Mouse (Mus musculus) megakaryocyte, embryonic 14.5 days (primary cell): ENCODE results near the gene Nr4a2. TPM values are rescaled to one million over a fixed set of nuclear protein-coding genes. Genes with fewer than 3 reads are reported as not detected.

ENCODE experiments used
- H3K27me3 ChIP-seq: replicated peaks from 2 replicates; pipeline ENCODE3; 2012; ENCODE audit warnings: inconsistent platforms
- H3K36me3 ChIP-seq: replicated peaks from 2 replicates; pipeline ENCODE3; 2012; ENCODE audit warnings: low read length, inconsistent platforms, mixed read lengths
- H3K4me1 ChIP-seq: 2 replicates; pipeline ENCODE4 v1.6.1; 2012; ENCODE audit warnings: inconsistent platforms
- H3K4me3 ChIP-seq: replicated peaks from 2 replicates; pipeline ENCODE3; 2012; ENCODE audit warnings: moderate library complexity, mild to moderate bottlenecking, inconsistent platforms
- H3K9me3 ChIP-seq: 2 replicates; pipeline ENCODE4 v1.6.1; 2012; ENCODE audit warnings: inconsistent platforms
- FLI1 ChIP-seq: IDR thresholded peaks from 2 replicates; pipeline ENCODE4 v1.6.1; 2012; ENCODE audit warnings: low read length, inconsistent platforms, mixed read lengths
- GATA1 ChIP-seq: IDR thresholded peaks from 3 replicates; pipeline ENCODE4 v1.6.1; 2012; ENCODE audit warnings: mixed read lengths, low read length, inconsistent platforms, borderline replicate concordance
- polyA plus RNA-seq: library from polyadenylated mRNA; stranded (reverse); fragments of >175 nt; gene quantifications from 2 replicates; pipeline ENCODE4 v1.2.3, GENCODE M21; 2012; ENCODE audit warnings: low replicate concordance; ENCODE audit not compliant: insufficient read depth

Gene Nr4a2
- polyA plus RNA-seq, 1 experiment = 0.82 TPM

GRCm38 (mm10) chr2:57121110-57121509 lies 2.7 kb downstream of the Nr4a2 start:
- Histone ChIP-seq H3K4me1 (peaks cover 41% of the 10 kb centered on the region), H3K4me3 (peak overlapping the region; percentile 38), H3K9me3 (no peaks in the 10 kb centered on the region), H3K27me3 (no peaks in the 10 kb centered on the region), H3K36me3 (no peaks in the 10 kb centered on the region)
- TF ChIP-seq FLI1 = no peak
- TF ChIP-seq GATA1 = no peak

- no peak for TF ChIP-seq GATA1
- no peak for TF ChIP-seq FLI1
- Histone ChIP-seq H3K36me3 (no peaks in the 10 kb centered on the region), H3K27me3 (peaks cover 31% of the 10 kb centered on the region), H3K9me3 (peaks cover under 1% of the 10 kb centered on the region; the same call in 1 of the 2 replicates), H3K4me3 (peak overlapping the region; percentile 97), H3K4me1 (peaks cover 49% of the 10 kb centered on the region)
Measured at GRCm38 (mm10) chr2:57117201-57117951, 6.4 kb downstream of the Nr4a2 start.

GRCm38 (mm10) chr2:57116366-57117200 lies 7.2 kb downstream of the Nr4a2 start:
- Histone ChIP-seq H3K4me1 (peaks cover 54% of the 10 kb centered on the region), H3K27me3 (peaks cover 39% of the 10 kb centered on the region), H3K4me3 (peak overlapping the region; percentile 97), H3K9me3 (peaks cover 8% of the 10 kb centered on the region), H3K36me3 (peaks cover 4% of the 10 kb centered on the region)
- TF ChIP-seq FLI1 (no peak), GATA1 (no peak)

- H3K27me3 ChIP-seq = peaks cover 45% of the 10 kb centered on the region
- TF ChIP-seq GATA1 = no peak
- no peak for TF ChIP-seq FLI1
- H3K4me1 ChIP-seq = peaks cover 50% of the 10 kb centered on the region
- peaks cover 7% of the 10 kb centered on the region for H3K36me3 ChIP-seq
- peak overlapping the region; percentile 97 for H3K4me3 ChIP-seq
- H3K9me3 ChIP-seq = peaks cover 13% of the 10 kb centered on the region
Measured at GRCm38 (mm10) chr2:57115864-57116365, 7.9 kb downstream of the Nr4a2 start.

GRCm38 (mm10) chr2:57115181-57115863 lies 8.5 kb downstream of the Nr4a2 start:
- H3K27me3 ChIP-seq = peaks cover 48% of the 10 kb centered on the region
- peaks cover 7% of the 10 kb centered on the region for H3K36me3 ChIP-seq
- TF ChIP-seq FLI1 (no peak), GATA1 (no peak)
- H3K4me3 ChIP-seq = peak overlapping the region; percentile 97
- peaks cover 45% of the 10 kb centered on the region for H3K4me1 ChIP-seq
- H3K9me3 ChIP-seq = peaks cover 13% of the 10 kb centered on the region

- Histone ChIP-seq H3K9me3 (peaks cover 18% of the 10 kb centered on the region), H3K4me1 (peaks cover 42% of the 10 kb centered on the region), H3K4me3 (peak overlapping the region; percentile 97), H3K27me3 (peaks cover 56% of the 10 kb centered on the region), H3K36me3 (peaks cover 7% of the 10 kb centered on the region)
- TF ChIP-seq FLI1 (no peak), GATA1 (no peak)
Measured at GRCm38 (mm10) chr2:57114211-57115151, 9.3 kb downstream of the Nr4a2 start.

- Histone ChIP-seq H3K9me3 (peaks cover 18% of the 10 kb centered on the region), H3K4me1 (peaks cover 35% of the 10 kb centered on the region), H3K27me3 (peaks cover 65% of the 10 kb centered on the region), H3K4me3 (peak overlapping the region; percentile 6), H3K36me3 (peaks cover 7% of the 10 kb centered on the region)
- no peak for TF ChIP-seq FLI1
- TF ChIP-seq GATA1 = no peak
Measured at GRCm38 (mm10) chr2:57113431-57113830, 10.4 kb downstream of the Nr4a2 start.

GRCm38 (mm10) chr2:57112949-57113348 lies 10.9 kb downstream of the Nr4a2 start:
- H3K27me3 ChIP-seq = peaks cover 70% of the 10 kb centered on the region
- no peak for TF ChIP-seq GATA1
- no peak for TF ChIP-seq FLI1
- peaks cover 7% of the 10 kb centered on the region for H3K36me3 ChIP-seq
- no peak overlapping the region for H3K4me3 ChIP-seq
- H3K4me1 ChIP-seq = peaks cover 34% of the 10 kb centered on the region
- H3K9me3 ChIP-seq = peaks cover 18% of the 10 kb centered on the region
